Comparison of ENCODE assay signal across 8 mouse cellular contexts in genomic region chr13:54055448-54055861, GRCm38 (mm10). TPM values are rescaled to one million over a fixed set of nuclear protein-coding genes. Genes with fewer than 3 reads are reported as not detected.
DNase-seq lines count a peak whose midpoint lies in the region; ATAC-seq and TF ChIP-seq lines count a peak whose summit lies in the region.

Gene Drd1, minus strand, starts transcription at chr13:54055705.

- no peaks in the 10 kb centered on the region for H3K9me3 ChIP-seq in ES-Bruce4 (replicated peaks; ENCODE audit: control insufficient read depth, insufficient read depth, low read length, poor library complexity, severe bottlenecking)
- H3K9me3 ChIP-seq in hindbrain, embryonic 11.5 days (ENCODE audit: control insufficient read depth, low read length) = no peaks in the 10 kb centered on the region

- H3K36me3 ChIP-seq in ES-Bruce4 (ENCODE audit: control insufficient read depth, insufficient read depth, low read length, poor library complexity, severe bottlenecking) = no peaks in the 10 kb centered on the region
- H3K36me3 ChIP-seq in hindbrain, embryonic 11.5 days (ENCODE audit: control insufficient read depth, insufficient read depth, low read length) = no peaks in the 10 kb centered on the region

- peak; percentile 59 to 78 for DNase-seq in cerebellum, adult 18-20 months
- DNase-seq in forelimb bud, embryonic 11.5 days (ENCODE audit: low read depth, low spot score) = peak; percentile 58
- peak; percentile 86 for DNase-seq in hindbrain, embryonic 11.5 days (ENCODE audit: low spot score)
- peak; percentile 73 to 79 for DNase-seq in layer of hippocampus, postnatal 36 days
- peak; percentile 48 for DNase-seq in lung, postnatal 14 days
- DNase-seq in retina, embryonic 14.5 days (ENCODE audit: low spot score) = peak; percentile 87
- DNase-seq in thymus, postnatal 4 days = peak; percentile 85

- TF ChIP-seq EP300 in ES-Bruce4 (IDR thresholded peaks at IDR 0.05; ENCODE audit: insufficient read depth, low read depth, low read length) = no peak

- H3K9ac ChIP-seq in ES-Bruce4 (ENCODE audit: low read depth, poor library complexity, severe bottlenecking) = no peak within 1 kb of the TSS
- peak within 1 kb of the TSS; percentile 37; the same call in 1 of the 2 replicates for H3K9ac ChIP-seq in hindbrain, embryonic 11.5 days (ENCODE audit: low read depth, low read length)

- peak; percentile 69 for ATAC-seq in hindbrain, embryonic 11.5 days (ENCODE audit: low FRiP score)

- peak; percentile 55 for TF ChIP-seq CTCF in ES-Bruce4 (IDR thresholded peaks at IDR 0.05; ENCODE audit: low read depth, low read length)

- no peak within 1 kb of the TSS for H3K27ac ChIP-seq in ES-Bruce4 (ENCODE audit: insufficient read depth, low read length)
- H3K27ac ChIP-seq in hindbrain, embryonic 11.5 days (ENCODE audit: low read depth, low read length) = no peak within 1 kb of the TSS

- peak within 1 kb of the TSS; percentile 65 for H3K4me3 ChIP-seq in ES-Bruce4 (ENCODE audit: low read depth, low read length)
- peak within 1 kb of the TSS; percentile 47 for H3K4me3 ChIP-seq in hindbrain, embryonic 11.5 days (ENCODE audit: low read depth, low read length)

- no peak for TF ChIP-seq POLR2A in ES-Bruce4 (IDR thresholded peaks at IDR 0.05; ENCODE audit: insufficient read depth, low read length)

- peaks cover 9% of the 10 kb centered on the region for H3K27me3 ChIP-seq in ES-Bruce4 (ENCODE audit: control insufficient read depth, insufficient read depth, low read length, poor library complexity, severe bottlenecking)
- peaks cover 8% of the 10 kb centered on the region for H3K27me3 ChIP-seq in hindbrain, embryonic 11.5 days (ENCODE audit: control insufficient read depth, insufficient read depth, low read length)

- H3K4me2 ChIP-seq in hindbrain, embryonic 11.5 days (replicated peaks; ENCODE audit: low read depth, low read length) = peak within 1 kb of the TSS; percentile 98

- no peaks in the 10 kb centered on the region for H3K4me1 ChIP-seq in ES-Bruce4 (ENCODE audit: control insufficient read depth, insufficient read depth, low read length)
- no peaks in the 10 kb centered on the region for H3K4me1 ChIP-seq in hindbrain, embryonic 11.5 days (replicated peaks; ENCODE audit: control insufficient read depth, insufficient read depth, low read length)

- WGBS in hindbrain, embryonic 11.5 days = under 1% methylated on average over 31 of the region's 31 CpGs

RNA-seq across cellular contexts. Expression of gene Drd1, which starts in this region (rescaled TPM):
- polyA plus RNA-seq in ES-Bruce4 (2011; ENCODE audit: insufficient read depth, insufficient read length, low read depth, missing spikeins) = not detected in 2 replicates
- 0.21 and 0.65 TPM in 2 replicates for polyA plus RNA-seq in hindbrain, embryonic 11.5 days (2014; fragmentation: Nextera tagmentation; extraction: Ambion mirVana)
- total RNA-seq in layer of hippocampus, postnatal 36 days (2021) = 1 to 10 TPM; 5.2 to 5.7 TPM

Comparison
In these comparisons a context has a peak if more than half of its experiments do, and no peak if none do; other contexts are left out.
1. Peak in DNase-seq, ATAC-seq, H3K4me3 ChIP-seq, H3K9ac ChIP-seq and H3K4me2 ChIP-seq in hindbrain, embryonic 11.5 days; RNA of the gene not detected or under 1 TPM.